Comparison of ENCODE assay signal across 25 mouse cellular contexts in genomic region chr6:113714276-113714675, GRCm38 (mm10). TPM values are rescaled to one million over a fixed set of nuclear protein-coding genes. Genes with fewer than 3 reads are reported as not detected.
DNase-seq lines count a peak whose midpoint lies in the region; ATAC-seq and TF ChIP-seq lines count a peak whose summit lies in the region.
"Had no signal": no experiment of that assay in that cellular context is flagged by ENCODE, and none has a peak within 500 bp of the region (broad histone marks: within the 10 kb centered on the region; RNA-seq: fewer than 3 reads in every experiment).

No protein-coding gene starts in this region.

- no peak for ATAC-seq in liver, embryonic 11.5 days (replicated peaks; ENCODE audit: low FRiP score)
- peak; percentile 70 for ATAC-seq in megakaryocyte progenitor cell, adult 5-6 weeks (replicated peaks; ENCODE audit: poor library complexity)
- ATAC-seq: CD4-positive, CD25-positive, alpha-beta regulatory T cell, adult 4 months; forebrain, postnatal 0 days; inflammation-experienced regulatory T-cells, adult 6 months had no signal

- no peaks in the 10 kb centered on the region for H3K9me3 ChIP-seq in liver, embryonic 11.5 days (ENCODE audit: control insufficient read depth, low read length)
- H3K9me3 ChIP-seq in CH12.LX (replicated peaks; ENCODE audit: low read length), result no peaks in the 10 kb centered on the region
- H3K9me3 ChIP-seq: embryonic facial prominence, embryonic 10.5 days; limb, embryonic 12.5 days; midbrain, embryonic 10.5 days had no signal

- no peak for TF ChIP-seq RAD21 in CH12.LX (IDR thresholded peaks at IDR 0.05; ENCODE audit: low read depth, low read length)

- DNase-seq in liver, adult 2 months (ENCODE audit: extremely low read depth, low read depth, low spot score), result peak; percentile 39
- no peak for DNase-seq in liver, embryonic 11.5 days (ENCODE audit: low spot score)
- peak; percentile 71 for DNase-seq in CH12.LX (ENCODE audit: extremely low read depth)
- DNase-seq in brain, adult 2 months (ENCODE audit: low read depth, low spot score), result peak; percentile 52
- no peak for DNase-seq in thymus, postnatal 36 days
- DNase-seq in kidney, adult 8-10 months, result no peak
- no peak for DNase-seq in gastrocnemius, postnatal 14 days
- DNase-seq: adrenal gland, postnatal 14 days; cerebellum, postnatal 10 days; forebrain, postnatal 0 days; gastrocnemius, postnatal 10 days; heart, postnatal 4 days; kidney, postnatal 10 days; layer of hippocampus, postnatal 36 days; thymus, adult 2 months had no signal

- intact Hi-C loops in gastrocnemius, postnatal 14 days (cut with DNase I; ENCODE audit: low total_unique reads), result no loop called here

- no peak overlapping the region for H3K4me2 ChIP-seq in liver, embryonic 11.5 days
- no peak overlapping the region for H3K4me2 ChIP-seq in CH12.LX (ENCODE audit: insufficient read depth, low read depth, poor library complexity, severe bottlenecking)
- H3K4me2 ChIP-seq: heart, embryonic 11.5 days; limb, embryonic 12.5 days had no signal

- 91% methylated on average over 2 of the region's 2 CpGs for WGBS in liver, adult 2 months
- WGBS in liver, embryonic 11.5 days, result 74% methylated on average over 2 of the region's 2 CpGs

- dilution Hi-C loops in CH12.LX (cut with MboI; ENCODE audit: extremely low pct_ligation_motif_present, extremely low pct_unique_long_range_greater_than_20kb, low sequenced_read_pairs), result no loop called here

- no peak for TF ChIP-seq CTCF in liver, adult 2 months (IDR thresholded peaks at IDR 0.05; ENCODE audit: low read depth, low read length)
- TF ChIP-seq CTCF in CH12.LX (conservative IDR thresholded peaks at IDR 0.05 in 1 of 2, IDR thresholded peaks at IDR 0.05 in 1 of 2; ENCODE audit: low read depth in 2 of 2, low read length in 2 of 2), result no peak

- in situ Hi-C loops in CH12.LX (cut with MboI; ENCODE audit: low pct_ligation_motif_present, low pct_unique_long_range_greater_than_20kb, low sequenced_read_pairs), result no loop called here

- TF ChIP-seq EP300 in CH12.LX (IDR thresholded peaks at IDR 0.05; ENCODE audit: low read length), result peak; percentile 70

- no peak overlapping the region for H3K27ac ChIP-seq in liver, adult 2 months (replicated peaks; ENCODE audit: insufficient read depth, low read depth, low read length)
- H3K27ac ChIP-seq in liver, embryonic 11.5 days (ENCODE audit: low read depth, low read length), result no peak overlapping the region
- H3K27ac ChIP-seq in CH12.LX (ENCODE audit: insufficient read depth, low read depth), result peak overlapping the region; percentile 62
- H3K27ac ChIP-seq: embryonic facial prominence, embryonic 10.5 days; limb, embryonic 12.5 days; midbrain, embryonic 10.5 days had no signal

- peaks cover 49% of the 10 kb centered on the region for H3K36me3 ChIP-seq in liver, adult 2 months (ENCODE audit: control insufficient read depth, insufficient read depth, low read length)
- H3K36me3 ChIP-seq in liver, embryonic 11.5 days (ENCODE audit: control insufficient read depth, insufficient read depth, low read length), result peaks cover 68% of the 10 kb centered on the region
- H3K36me3 ChIP-seq in CH12.LX (replicated peaks in 1 of 2; ENCODE audit: control insufficient read depth in 1 of 2, insufficient read depth in 1 of 2, low read length in 1 of 2), result peaks cover 81 to 95% of the 10 kb centered on the region in 2 experiments

- no peak overlapping the region for H3K4me3 ChIP-seq in liver, adult 2 months (ENCODE audit: insufficient read depth, low read depth, low read length)
- H3K4me3 ChIP-seq in liver, embryonic 11.5 days (ENCODE audit: low read depth, low read length), result no peak overlapping the region
- H3K4me3 ChIP-seq in CH12.LX (replicated peaks in 1 of 3; ENCODE audit: low read depth in 2 of 3, low read length in 2 of 3, poor library complexity in 1 of 3), result no peak overlapping the region
- H3K4me3 ChIP-seq: embryonic facial prominence, embryonic 10.5 days; erythroblast, embryonic 14.5 days; limb, embryonic 12.5 days; midbrain, embryonic 10.5 days; myocyte had no signal

- H3K9ac ChIP-seq in liver, adult 2 months (ENCODE audit: low read depth, low read length), result no peak overlapping the region
- H3K9ac ChIP-seq in liver, embryonic 11.5 days (ENCODE audit: low read depth, low read length), result no peak overlapping the region
- no peak overlapping the region for H3K9ac ChIP-seq in CH12.LX (ENCODE audit: insufficient read depth, low read depth)
- H3K9ac ChIP-seq: forebrain, postnatal 0 days; limb, embryonic 12.5 days had no signal

- H3K27me3 ChIP-seq in liver, adult 2 months (ENCODE audit: control insufficient read depth, insufficient read depth, low read length), result no peaks in the 10 kb centered on the region
- no peaks in the 10 kb centered on the region for H3K27me3 ChIP-seq in liver, embryonic 11.5 days (replicated peaks; ENCODE audit: control insufficient read depth, insufficient read depth, low read length)
- H3K27me3 ChIP-seq in CH12.LX (replicated peaks), result no peaks in the 10 kb centered on the region
- H3K27me3 ChIP-seq: limb, embryonic 12.5 days had no signal

- H3K4me1 ChIP-seq in liver, adult 2 months (ENCODE audit: control insufficient read depth, insufficient read depth, low read length), result no peaks in the 10 kb centered on the region
- peaks cover 2% of the 10 kb centered on the region; the same call in 1 of the 2 replicates for H3K4me1 ChIP-seq in liver, embryonic 11.5 days (replicated peaks; ENCODE audit: control insufficient read depth, insufficient read depth, low read length)
- peaks cover 11 to 33% of the 10 kb centered on the region in 2 experiments for H3K4me1 ChIP-seq in CH12.LX (ENCODE audit: control insufficient read depth in 1 of 2, insufficient read depth in 2 of 2)
- H3K4me1 ChIP-seq: embryonic facial prominence, embryonic 10.5 days; limb, embryonic 12.5 days; midbrain, embryonic 10.5 days had no signal

- no peak for TF ChIP-seq POLR2A in liver, adult 2 months (IDR thresholded peaks at IDR 0.05; ENCODE audit: extremely low read depth, insufficient read depth, low read length)
- TF ChIP-seq POLR2A in CH12.LX (IDR thresholded peaks at IDR 0.05; ENCODE audit: low read depth, low read length), result no peak

- H3K79me2 ChIP-seq in liver, adult 2 months (ENCODE audit: control insufficient read depth, insufficient read depth, low read length), result no peaks in the 10 kb centered on the region
- no peaks in the 10 kb centered on the region; the same call in 1 of the 2 replicates for H3K79me2 ChIP-seq in CH12.LX (replicated peaks; ENCODE audit: control insufficient read depth, extremely low read depth, insufficient read depth, poor library complexity, severe bottlenecking)

TF ChIP-seq in CH12.LX, 34 proteins besides CTCF, POLR2A, EP300 and RAD21 (continues in another document):
- TF ChIP-seq BHLHE40 (IDR thresholded peaks at IDR 0.05; ENCODE audit: low read depth, low read length), result peak; percentile 66
- TF ChIP-seq E2F4 (IDR thresholded peaks at IDR 0.05; ENCODE audit: insufficient replicate concordance, low read depth, low read length), result no peak
- TF ChIP-seq TCF12 (IDR thresholded peaks at IDR 0.05; ENCODE audit: low read depth, low read length), result 0 out of 2 replicates have a peak, but pooled peaks have one; percentile 17
- TF ChIP-seq ZC3H11A (IDR thresholded peaks at IDR 0.05; ENCODE audit: low read depth, low read length), result no peak
- TF ChIP-seq HCFC1 (IDR thresholded peaks at IDR 0.05; ENCODE audit: low read depth, low read length), result no peak
- no peak for TF ChIP-seq POLR2AphosphoS2 (IDR thresholded peaks at IDR 0.05; ENCODE audit: low read depth, low read length)
- peak; percentile 95 for TF ChIP-seq MEF2A (IDR thresholded peaks at IDR 0.05; ENCODE audit: borderline replicate concordance, low read depth, low read length)
- TF ChIP-seq NELFE (IDR thresholded peaks at IDR 0.05; ENCODE audit: low read depth, low read length), result no peak
- TF ChIP-seq IRF4 (IDR thresholded peaks at IDR 0.05; ENCODE audit: low read depth, low read length), result 0 out of 2 replicates have a peak, but pooled peaks have one; percentile 8
- TF ChIP-seq MYC (IDR thresholded peaks at IDR 0.05; ENCODE audit: low read depth, low read length), result 0 out of 2 replicates have a peak, but pooled peaks have one; percentile 9
- TF ChIP-seq CHD2 (IDR thresholded peaks at IDR 0.05; ENCODE audit: low read length), result no peak
- TF ChIP-seq JUND (conservative IDR thresholded peaks at IDR 0.05; ENCODE audit: low read depth, low read length), result no peak
- peak; percentile 45; the same call in 1 of the 2 replicates for TF ChIP-seq MAX (IDR thresholded peaks at IDR 0.05; ENCODE audit: low read length)

RNA-seq across cellular contexts. Expression of gene Ghrl, which starts 5.4 kb away (rescaled TPM):
- not detected in 2 replicates for total RNA-seq in liver, adult 2 months (2014; rRNA removed)
- polyA plus RNA-seq in liver, adult 2 months (2012; rRNA removed), result not detected in 2 replicates
- 0.45 TPM in 1 of 2 replicates, not detected in the other for polyA plus RNA-seq in liver, embryonic 11.5 days (2014; fragmentation: Nextera tagmentation; extraction: Ambion mirVana)
- not detected in 2 replicates for total RNA-seq in CH12.LX (2012; rRNA removed)
- not detected in 2 replicates for total RNA-seq in CH12.LX (2014; rRNA removed)
- 1.1 and 2.6 TPM in 2 replicates for polyA plus RNA-seq in CH12.LX (2012; ENCODE audit: insufficient read length, low read depth)
- 0.32 TPM in 1 of 2 replicates, not detected in the other for total RNA-seq in megakaryocyte progenitor cell, adult 5-6 weeks (2015)
- 0.17 and 2.2 TPM in 2 replicates for total RNA-seq in megakaryocyte progenitor cell, adult 5-6 weeks (2017)
- total RNA-seq in gastrocnemius, postnatal 14 days (2021), result under 1 TPM in 1 of 2 experiments, not detected in 1; 0.37 TPM
- total RNA-seq: adrenal gland, postnatal 14 days; forebrain, postnatal 0 days; gastrocnemius, postnatal 10 days; heart, postnatal 4 days; layer of hippocampus, postnatal 36 days had no signal
- polyA plus RNA-seq: CD4-positive, CD25-positive, alpha-beta regulatory T cell, adult 4 months; embryonic facial prominence, embryonic 10.5 days; erythroblast, embryonic 14.5 days; lung, embryonic 16.5 days; midbrain, embryonic 10.5 days had no signal

RNA-seq across cellular contexts. Expression of gene Tatdn2, which starts 17.4 kb away (rescaled TPM):
- total RNA-seq in liver, adult 2 months (2014; rRNA removed), result 15.0 and 19.9 TPM in 2 replicates
- 15.6 and 16.7 TPM in 2 replicates for polyA plus RNA-seq in liver, adult 2 months (2012; rRNA removed)
- polyA plus RNA-seq in liver, embryonic 11.5 days (2014; fragmentation: Nextera tagmentation; extraction: Ambion mirVana), result 1.2 TPM in 2 replicates
- total RNA-seq in CH12.LX (2012; rRNA removed) (35.1 and 62.5 TPM in 2 replicates), CH12.LX (2014; rRNA removed) (34.5 and 35.5 TPM in 2 replicates)
- polyA plus RNA-seq in CH12.LX (2012; ENCODE audit: insufficient read length, low read depth), result 58.0 and 70.8 TPM in 2 replicates
- total RNA-seq in megakaryocyte progenitor cell, adult 5-6 weeks (2015), result 21.3 and 24.4 TPM in 2 replicates
- 108 and 112 TPM in 2 replicates for total RNA-seq in megakaryocyte progenitor cell, adult 5-6 weeks (2017)
- 10 to 100 TPM; 25.7 to 29.1 TPM for total RNA-seq in gastrocnemius, postnatal 14 days (2021)

RNA-seq across cellular contexts. Expression of gene Sec13, which starts 26.3 kb away (rescaled TPM):
- total RNA-seq in liver, adult 2 months (2014; rRNA removed), result 98.7 and 108 TPM in 2 replicates
- polyA plus RNA-seq in liver, adult 2 months (2012; rRNA removed), result 86.2 and 88.2 TPM in 2 replicates
- polyA plus RNA-seq in liver, embryonic 11.5 days (2014; fragmentation: Nextera tagmentation; extraction: Ambion mirVana), result 236 and 241 TPM in 2 replicates
- total RNA-seq in CH12.LX (2012; rRNA removed) (209 and 244 TPM in 2 replicates), CH12.LX (2014; rRNA removed) (257 and 267 TPM in 2 replicates)
- polyA plus RNA-seq in CH12.LX (2012; ENCODE audit: insufficient read length, low read depth), result 145 and 156 TPM in 2 replicates
- total RNA-seq in megakaryocyte progenitor cell, adult 5-6 weeks (2015), result 113 and 148 TPM in 2 replicates
- 157 and 159 TPM in 2 replicates for total RNA-seq in megakaryocyte progenitor cell, adult 5-6 weeks (2017)
- total RNA-seq in gastrocnemius, postnatal 14 days (2021), result 10 to 100 TPM; 68.9 to 78.7 TPM

Comparison
In these comparisons a context has a peak if more than half of its experiments do, and no peak if none do; other contexts are left out.
1. DNase-seq: peak in liver, adult 2 months (single experiment), CH12.LX (single experiment) and brain, adult 2 months (single experiment); none in liver, embryonic 11.5 days (single experiment), thymus, postnatal 36 days (0 of 2), kidney, adult 8-10 months (0 of 2) and gastrocnemius, postnatal 14 days (single experiment).